Mouse (Mus musculus): ENCODE measurements at regions not wholly inside any gene's neighbourhood (a gene's known extent, or its start where the extent isn't known, plus 50 kb on each side); places are given as distances from the start of the nearest gene placed in this dataset.

DNA sequence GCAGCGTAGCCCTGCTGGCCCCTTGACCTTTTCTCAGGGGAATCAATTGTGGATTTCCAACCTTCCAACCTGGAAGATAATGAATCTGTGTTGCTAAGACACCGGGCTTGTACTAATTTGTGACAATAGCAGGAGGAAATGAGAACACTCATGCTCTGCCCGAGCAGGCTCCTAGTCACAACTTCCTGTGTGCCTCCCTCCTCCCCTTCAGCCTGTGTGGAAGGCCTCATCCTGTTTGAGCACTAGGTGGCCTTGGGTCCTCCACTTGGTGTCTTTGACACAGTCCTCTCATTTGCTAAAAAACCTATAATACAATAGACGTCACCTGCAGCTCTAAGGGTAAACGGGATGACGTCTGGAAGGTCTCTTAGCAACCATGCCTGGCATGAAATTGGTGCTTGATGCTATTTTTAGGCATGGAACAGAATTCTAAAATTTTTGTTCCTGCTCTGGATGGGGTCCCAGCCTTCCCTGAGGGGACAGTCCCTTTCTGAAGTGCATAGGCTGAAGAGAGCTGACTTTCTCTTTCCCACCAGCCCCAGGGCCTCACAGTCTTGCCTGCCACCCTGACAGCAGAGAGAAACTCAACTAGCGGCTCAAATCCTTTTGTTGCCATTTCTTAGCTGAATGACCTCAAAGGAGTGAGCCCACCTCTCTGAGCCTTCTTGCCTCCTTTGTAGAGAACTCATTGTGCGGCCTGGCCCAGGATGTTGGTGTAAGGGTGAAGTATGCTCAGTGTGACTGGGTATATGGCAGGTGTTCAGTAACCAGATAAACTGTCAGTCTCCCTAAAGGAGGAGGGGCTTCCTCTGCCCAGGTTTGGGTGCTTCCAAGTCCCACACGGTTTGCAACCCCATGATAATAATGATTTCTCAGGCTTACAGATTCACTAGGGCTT is 88.4 kb upstream of the Bod1 start:
- no peaks in the 10 kb centered on the region for H3K36me3 ChIP-seq (ENCODE audit: control insufficient read depth, insufficient read depth, low read length, poor library complexity, severe bottlenecking)
- H3K4me3 ChIP-seq (ENCODE audit: low read depth, low read length): no peak overlapping the region
- TF ChIP-seq CTCF (IDR thresholded peaks at IDR 0.05; ENCODE audit: low read depth, low read length) (no peak), POLR2A (IDR thresholded peaks at IDR 0.05; ENCODE audit: insufficient read depth, low read length) (no peak), EP300 (IDR thresholded peaks at IDR 0.05; ENCODE audit: insufficient read depth, low read depth, low read length) (no peak)
- H3K4me1 ChIP-seq (ENCODE audit: control insufficient read depth, insufficient read depth, low read length): peaks cover 1% of the 10 kb centered on the region
- H3K27ac ChIP-seq (ENCODE audit: insufficient read depth, low read length): no peak overlapping the region
- no peaks in the 10 kb centered on the region for H3K9me3 ChIP-seq (replicated peaks; ENCODE audit: control insufficient read depth, insufficient read depth, low read length, poor library complexity, severe bottlenecking)
- no peaks in the 10 kb centered on the region for H3K27me3 ChIP-seq (ENCODE audit: control insufficient read depth, insufficient read depth, low read length, poor library complexity, severe bottlenecking)
- H3K9ac ChIP-seq (ENCODE audit: low read depth, poor library complexity, severe bottlenecking): no peak overlapping the region

GRCm38 (mm10) chr11:31763856-31764255 is 92.2 kb upstream of the Bod1 start:
- Histone ChIP-seq H3K27me3 (ENCODE audit: control insufficient read depth, insufficient read depth, low read length, poor library complexity, severe bottlenecking) (no peaks in the 10 kb centered on the region), H3K9ac (ENCODE audit: low read depth, poor library complexity, severe bottlenecking) (no peak overlapping the region), H3K27ac (ENCODE audit: insufficient read depth, low read length) (no peak overlapping the region), H3K4me1 (ENCODE audit: control insufficient read depth, insufficient read depth, low read length) (no peaks in the 10 kb centered on the region), H3K4me3 (ENCODE audit: low read depth, low read length) (no peak overlapping the region), H3K36me3 (ENCODE audit: control insufficient read depth, insufficient read depth, low read length, poor library complexity, severe bottlenecking) (no peaks in the 10 kb centered on the region), H3K9me3 (replicated peaks; ENCODE audit: control insufficient read depth, insufficient read depth, low read length, poor library complexity, severe bottlenecking) (no peaks in the 10 kb centered on the region)
- TF ChIP-seq POLR2A (IDR thresholded peaks at IDR 0.05; ENCODE audit: insufficient read depth, low read length) (no peak), CTCF (IDR thresholded peaks at IDR 0.05; ENCODE audit: low read depth, low read length) (no peak), EP300 (IDR thresholded peaks at IDR 0.05; ENCODE audit: insufficient read depth, low read depth, low read length) (no peak)

- Histone ChIP-seq H3K27ac (ENCODE audit: insufficient read depth, low read length) (no peak overlapping the region), H3K9ac (ENCODE audit: low read depth, poor library complexity, severe bottlenecking) (no peak overlapping the region), H3K27me3 (ENCODE audit: control insufficient read depth, insufficient read depth, low read length, poor library complexity, severe bottlenecking) (no peaks in the 10 kb centered on the region), H3K4me3 (ENCODE audit: low read depth, low read length) (no peak overlapping the region), H3K9me3 (replicated peaks; ENCODE audit: control insufficient read depth, insufficient read depth, low read length, poor library complexity, severe bottlenecking) (no peaks in the 10 kb centered on the region), H3K4me1 (ENCODE audit: control insufficient read depth, insufficient read depth, low read length) (no peaks in the 10 kb centered on the region), H3K36me3 (ENCODE audit: control insufficient read depth, insufficient read depth, low read length, poor library complexity, severe bottlenecking) (no peaks in the 10 kb centered on the region)
- TF ChIP-seq EP300 (IDR thresholded peaks at IDR 0.05; ENCODE audit: insufficient read depth, low read depth, low read length) (no peak), POLR2A (IDR thresholded peaks at IDR 0.05; ENCODE audit: insufficient read depth, low read length) (no peak)
Observed at GRCm38 (mm10) chr11:31766296-31766695, 94.6 kb upstream of the Bod1 start.

DNA sequence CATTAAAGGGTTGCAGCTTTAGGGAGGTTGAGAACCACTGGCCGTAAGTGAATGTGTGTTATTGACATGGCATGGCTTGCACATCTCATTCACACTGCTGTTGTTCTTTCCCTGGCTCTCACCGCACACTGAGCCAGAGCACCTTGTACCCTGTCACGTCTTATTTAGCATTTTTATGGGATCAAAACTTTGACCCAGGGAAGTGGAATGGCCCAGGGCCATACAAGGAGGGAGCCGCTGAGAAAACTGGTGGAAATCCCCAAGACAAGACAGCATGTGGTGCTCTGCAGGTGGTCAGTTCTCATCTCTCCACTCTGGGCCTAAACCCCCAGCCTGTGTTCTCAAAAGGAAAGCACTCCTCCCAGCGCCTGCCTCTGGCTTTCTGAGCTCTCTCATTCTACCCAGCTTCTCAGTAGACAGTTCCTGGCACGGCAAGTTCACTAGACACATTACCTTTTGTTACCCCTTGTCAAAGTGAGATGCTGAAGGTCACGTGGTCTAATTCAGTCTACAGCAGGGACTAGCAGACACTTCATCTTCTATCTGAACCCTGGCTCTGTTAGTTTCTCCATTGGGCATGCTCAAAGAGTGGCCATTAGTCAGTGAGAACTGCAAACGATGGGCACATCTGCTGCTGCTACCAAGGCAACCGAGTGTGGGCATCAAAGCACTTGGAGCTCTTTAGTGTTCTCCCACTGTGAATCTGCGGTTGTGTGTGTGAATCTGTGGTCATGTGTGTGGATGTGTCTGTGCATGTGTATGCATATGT is 96.2 kb upstream of the Bod1 start:
- no peak overlapping the region for H3K27ac ChIP-seq (ENCODE audit: insufficient read depth, low read length)
- H3K36me3 ChIP-seq (ENCODE audit: control insufficient read depth, insufficient read depth, low read length, poor library complexity, severe bottlenecking): no peaks in the 10 kb centered on the region
- peaks cover 6% of the 10 kb centered on the region; the same call in 1 of the 2 replicates for H3K9me3 ChIP-seq (replicated peaks; ENCODE audit: control insufficient read depth, insufficient read depth, low read length, poor library complexity, severe bottlenecking)
- H3K9ac ChIP-seq (ENCODE audit: low read depth, poor library complexity, severe bottlenecking): no peak overlapping the region
- TF ChIP-seq EP300 (IDR thresholded peaks at IDR 0.05; ENCODE audit: insufficient read depth, low read depth, low read length) (no peak), POLR2A (IDR thresholded peaks at IDR 0.05; ENCODE audit: insufficient read depth, low read length) (no peak), CTCF (IDR thresholded peaks at IDR 0.05; ENCODE audit: low read depth, low read length) (no peak)
- H3K4me3 ChIP-seq (ENCODE audit: low read depth, low read length): no peak overlapping the region
- H3K27me3 ChIP-seq (ENCODE audit: control insufficient read depth, insufficient read depth, low read length, poor library complexity, severe bottlenecking): no peaks in the 10 kb centered on the region
- H3K4me1 ChIP-seq (ENCODE audit: control insufficient read depth, insufficient read depth, low read length): peaks cover 2% of the 10 kb centered on the region

DNA sequence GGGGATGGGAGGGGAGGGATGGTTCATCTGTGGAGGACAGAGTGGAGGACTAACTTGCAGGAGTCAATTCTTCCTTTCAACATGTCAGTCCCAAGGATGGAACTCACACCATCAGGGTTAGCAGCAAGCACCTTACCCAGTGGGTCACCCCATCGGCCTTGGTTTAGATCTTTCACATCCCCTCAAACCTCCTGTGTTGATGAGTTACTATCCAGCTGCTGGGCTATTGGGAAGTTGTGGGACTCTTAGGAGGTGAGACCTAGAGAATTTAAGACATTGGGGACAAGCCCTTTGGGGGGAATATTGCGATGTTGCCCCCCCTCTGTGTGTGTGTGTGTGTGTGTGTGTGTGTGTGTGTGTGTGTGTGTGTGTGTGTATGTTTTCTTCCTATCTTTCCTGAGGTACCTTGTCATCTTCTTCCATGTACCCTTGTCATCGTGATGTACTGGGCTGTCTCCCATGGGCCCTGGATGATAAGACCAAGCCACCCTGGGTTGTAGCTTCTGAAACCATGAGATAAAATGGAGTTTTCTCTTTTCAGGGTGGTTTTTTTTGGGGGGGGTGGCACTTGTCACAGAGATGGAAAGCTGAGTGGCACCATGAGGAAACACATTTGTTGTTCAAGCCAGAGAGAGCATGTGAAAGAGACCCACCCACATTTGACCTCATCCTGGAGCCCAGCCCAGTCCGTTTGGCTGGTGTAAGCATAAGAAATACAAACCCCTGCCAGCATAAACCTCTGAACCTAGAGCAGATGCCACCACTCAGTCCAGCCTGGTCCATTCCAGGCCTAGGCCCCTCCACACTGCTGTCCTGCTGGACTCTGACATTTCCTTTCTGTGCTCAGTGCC is 98.3 kb upstream of the Bod1 start:
- Histone ChIP-seq H3K9me3 (replicated peaks; ENCODE audit: control insufficient read depth, insufficient read depth, low read length, poor library complexity, severe bottlenecking) (peaks cover 12% of the 10 kb centered on the region), H3K27me3 (ENCODE audit: control insufficient read depth, insufficient read depth, low read length, poor library complexity, severe bottlenecking) (no peaks in the 10 kb centered on the region), H3K4me1 (ENCODE audit: control insufficient read depth, insufficient read depth, low read length) (peaks cover 2% of the 10 kb centered on the region), H3K4me3 (ENCODE audit: low read depth, low read length) (no peak overlapping the region), H3K9ac (ENCODE audit: low read depth, poor library complexity, severe bottlenecking) (no peak overlapping the region), H3K27ac (ENCODE audit: insufficient read depth, low read length) (no peak overlapping the region), H3K36me3 (ENCODE audit: control insufficient read depth, insufficient read depth, low read length, poor library complexity, severe bottlenecking) (no peaks in the 10 kb centered on the region)
- TF ChIP-seq EP300 (IDR thresholded peaks at IDR 0.05; ENCODE audit: insufficient read depth, low read depth, low read length): no peak
- TF ChIP-seq CTCF (IDR thresholded peaks at IDR 0.05; ENCODE audit: low read depth, low read length): no peak
- TF ChIP-seq POLR2A (IDR thresholded peaks at IDR 0.05; ENCODE audit: insufficient read depth, low read length): no peak

All from ES-Bruce4 (cell line).